Mouse (Mus musculus): ENCODE data around the gene Sco1. TPM values are rescaled to one million over a fixed set of nuclear protein-coding genes. Genes with fewer than 3 reads are reported as not detected.

Sco1 gene
- total and polyA plus RNA-seq, 3 experiments, result 14.1 to 32.9 TPM; not detected in 1

DNA sequence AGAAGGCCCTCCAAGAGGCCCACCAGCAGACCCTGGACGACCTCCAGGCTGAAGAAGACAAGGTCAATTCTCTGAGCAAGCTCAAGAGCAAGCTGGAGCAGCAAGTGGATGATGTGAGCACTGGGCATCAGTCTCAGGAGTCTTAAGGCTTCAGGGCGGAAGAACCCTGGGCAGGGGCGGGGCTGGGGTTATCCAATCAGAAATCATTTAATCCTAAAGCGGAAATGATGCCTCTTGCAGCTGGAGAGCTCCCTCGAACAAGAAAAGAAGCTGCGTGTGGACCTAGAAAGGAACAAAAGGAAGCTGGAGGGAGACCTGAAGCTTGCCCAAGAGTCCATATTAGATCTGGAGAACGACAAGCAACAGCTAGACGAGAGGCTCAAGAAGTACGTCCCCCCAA is 40.7 kb downstream of the Sco1 start:
- Histone ChIP-seq H3K9me3 (replicated peaks; ENCODE audit: insufficient read depth, low read length) (no peaks in the 10 kb centered on the region), H3K27ac (ENCODE audit: control insufficient read depth, low read depth, low read length) (no peak overlapping the region), H3K9ac (ENCODE audit: control insufficient read depth, low read depth, low read length, poor library complexity, severe bottlenecking) (no peak overlapping the region), H3K4me1 (ENCODE audit: control insufficient read depth in 1 of 2, insufficient read depth in 2 of 2, low read length in 2 of 2) (no peaks in the 10 kb centered on the region), H3K36me3 (ENCODE audit: control insufficient read depth in 1 of 2, insufficient read depth in 2 of 2, low read length in 2 of 2) (no peaks in the 10 kb centered on the region), H3K27me3 (ENCODE audit: control insufficient read depth in 1 of 2, insufficient read depth in 2 of 2, low read length in 2 of 2) (no peaks in the 10 kb centered on the region), H3K79me2 (ENCODE audit: control insufficient read depth, insufficient read depth, low read length, poor library complexity) (no peaks in the 10 kb centered on the region), H3K4me3 (ENCODE audit: control insufficient read depth in 1 of 2, insufficient read depth in 1 of 2, low read depth in 2 of 2, low read length in 2 of 2) (no peak overlapping the region)
- DNase-seq (ENCODE audit: low read depth, low spot score), result no peak
- no peak for TF ChIP-seq UBTF (IDR thresholded peaks at IDR 0.05; ENCODE audit: borderline replicate concordance, insufficient read depth, low read depth, low read length)
- no peak for TF ChIP-seq NRF1 (IDR thresholded peaks at IDR 0.05; ENCODE audit: insufficient read depth, low read depth, low read length, poor library complexity, severe bottlenecking)
- TF ChIP-seq MXI1 (IDR thresholded peaks at IDR 0.05; ENCODE audit: low read depth, low read length), result no peak
- TF ChIP-seq MYC (IDR thresholded peaks at IDR 0.05; ENCODE audit: low read depth, low read length), result no peak
- no peak for TF ChIP-seq EP300 (IDR thresholded peaks at IDR 0.05; ENCODE audit: low read depth in 1 of 2, low read length in 2 of 2)
- TF ChIP-seq POLR2AphosphoS5 (IDR thresholded peaks at IDR 0.05; ENCODE audit: borderline replicate concordance, low read depth, low read length), result no peak
- TF ChIP-seq KAT2A (conservative IDR thresholded peaks at IDR 0.05; ENCODE audit: low read depth, low read length), result no peak
- TF ChIP-seq MAX (IDR thresholded peaks at IDR 0.05; ENCODE audit: low read length), result no peak
- TF ChIP-seq MEF2A (IDR thresholded peaks at IDR 0.05; ENCODE audit: extremely low read depth, insufficient replicate concordance, low read depth, low read length, poor library complexity, severe bottlenecking), result no peak
- no peak for TF ChIP-seq ZMIZ1 (IDR thresholded peaks at IDR 0.05; ENCODE audit: low read depth, low read length)
- TF ChIP-seq CHD2 (IDR thresholded peaks at IDR 0.05; ENCODE audit: low read length), result no peak
- no peak for TF ChIP-seq HCFC1 (IDR thresholded peaks at IDR 0.05; ENCODE audit: low read depth, low read length)
- TF ChIP-seq SIN3A (IDR thresholded peaks at IDR 0.05; ENCODE audit: low read length), result no peak
- TF ChIP-seq CHD1 (IDR thresholded peaks at IDR 0.05; ENCODE audit: low read depth, low read length), result no peak
- no peak for TF ChIP-seq TBP (IDR thresholded peaks at IDR 0.05; ENCODE audit: low read depth, low read length)
- no peak for TF ChIP-seq TAL1 (IDR thresholded peaks at IDR 0.05; ENCODE audit: low read length)
- TF ChIP-seq RAD21 (IDR thresholded peaks at IDR 0.05; ENCODE audit: low read depth, low read length), result no peak
- TF ChIP-seq POLR2AphosphoS2 (IDR thresholded peaks at IDR 0.05; ENCODE audit: low read length), result no peak

GRCm38 (mm10) chr11:67093652-67094051 is 41.2 kb downstream of the Sco1 start:
- H3K4me1 ChIP-seq (ENCODE audit: control insufficient read depth in 1 of 2, insufficient read depth in 2 of 2, low read length in 2 of 2), result no peaks in the 10 kb centered on the region
- no peak overlapping the region for H3K27ac ChIP-seq (ENCODE audit: control insufficient read depth, low read depth, low read length)
- H3K4me3 ChIP-seq (ENCODE audit: control insufficient read depth in 1 of 2, insufficient read depth in 1 of 2, low read depth in 2 of 2, low read length in 2 of 2), result no peak overlapping the region
- no peaks in the 10 kb centered on the region for H3K9me3 ChIP-seq (replicated peaks; ENCODE audit: insufficient read depth, low read length)
- TF ChIP-seq CTCF (IDR thresholded peaks at IDR 0.05 in 2 of 3, conservative IDR thresholded peaks at IDR 0.05 in 1 of 3; ENCODE audit: control insufficient read depth in 1 of 3, insufficient read depth in 1 of 3, low read depth in 2 of 3, low read length in 3 of 3, poor library complexity in 1 of 3, severe bottlenecking in 1 of 3), result no peak
- H3K36me3 ChIP-seq (ENCODE audit: control insufficient read depth in 1 of 2, insufficient read depth in 2 of 2, low read length in 2 of 2), result no peaks in the 10 kb centered on the region
- DNase-seq (ENCODE audit: low read depth, low spot score), result no peak
- H3K9ac ChIP-seq (ENCODE audit: control insufficient read depth, low read depth, low read length, poor library complexity, severe bottlenecking), result no peak overlapping the region
- H3K27me3 ChIP-seq (ENCODE audit: control insufficient read depth in 1 of 2, insufficient read depth in 2 of 2, low read length in 2 of 2), result no peaks in the 10 kb centered on the region
- no peaks in the 10 kb centered on the region for H3K79me2 ChIP-seq (ENCODE audit: control insufficient read depth, insufficient read depth, low read length, poor library complexity)

Measured in MEL (cell line).